Mouse (Mus musculus) kidney, adult 18-20 months (tissue): Measurements from ENCODE around the gene Nectin4.
"Not testable (repeated sequence)": the region's sequence is repeated elsewhere in the genome, so short reads cannot be mapped to it uniquely, and the experiment has no call there.

Experiments used
- DNase-seq: peaks from one replicate; pipeline ENCODE4 v3.0.0; 2021

Gene Nectin4

DNA sequence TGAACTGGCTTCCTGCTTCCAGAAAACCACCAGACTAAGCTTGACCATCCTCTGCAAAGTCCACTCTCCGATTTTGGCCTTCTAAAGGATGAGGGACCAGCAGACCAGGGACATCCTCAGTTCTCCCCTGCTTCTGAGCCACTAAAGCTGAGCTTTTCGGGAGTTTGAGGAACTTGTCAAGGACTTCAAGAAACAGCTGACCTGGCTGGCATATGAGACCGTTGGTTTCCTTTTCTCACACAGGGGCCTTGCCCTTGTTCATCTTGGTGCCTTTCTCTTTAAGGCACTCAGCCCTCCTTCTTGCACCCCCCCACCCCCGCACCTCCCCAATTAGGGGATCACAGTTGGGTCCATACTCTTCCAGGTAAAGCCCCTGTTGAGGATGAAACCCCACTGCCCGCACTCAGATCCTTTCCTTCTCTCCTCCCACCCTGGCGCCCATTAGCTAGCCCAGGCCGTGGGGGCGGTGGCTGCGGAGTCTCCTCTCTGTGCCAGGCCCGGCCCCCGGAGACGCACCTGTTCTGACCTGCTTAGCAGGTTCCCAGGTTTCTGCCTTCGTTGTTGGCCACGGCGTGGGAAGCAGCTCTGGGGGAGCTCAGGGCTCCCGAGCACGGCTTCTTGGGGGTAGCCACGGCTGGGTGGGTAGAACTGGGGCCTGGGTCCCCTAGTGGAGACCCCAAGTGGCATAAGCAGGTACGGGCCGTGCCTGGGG is at the start of gene Nectin4:
Gene Nectin4 (plus strand): TSS at position 255 of the 712 bp plus-strand sequence.
- peak; percentile 47 for DNase-seq

DNA sequence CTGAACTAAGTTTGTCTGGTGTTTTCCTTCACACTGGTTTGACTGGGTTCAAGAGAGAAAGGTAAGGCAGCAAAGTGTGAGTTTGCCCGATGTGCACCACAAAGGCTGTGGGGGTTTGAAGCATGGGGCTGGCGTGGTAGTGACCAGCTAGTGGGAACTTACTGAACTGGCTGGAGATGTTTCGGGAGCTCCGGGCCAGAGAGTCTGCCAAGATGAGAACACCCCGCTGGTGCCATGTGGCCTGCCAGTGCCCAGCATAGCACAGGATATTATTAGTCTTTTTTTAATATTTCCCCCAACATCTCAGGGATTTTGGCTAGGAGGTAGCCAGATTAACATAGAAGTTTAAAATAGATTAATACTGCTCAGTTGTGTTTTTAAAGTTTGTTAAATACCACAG is 49.7 kb upstream of the Nectin4 start:
- no peak for DNase-seq

DNA sequence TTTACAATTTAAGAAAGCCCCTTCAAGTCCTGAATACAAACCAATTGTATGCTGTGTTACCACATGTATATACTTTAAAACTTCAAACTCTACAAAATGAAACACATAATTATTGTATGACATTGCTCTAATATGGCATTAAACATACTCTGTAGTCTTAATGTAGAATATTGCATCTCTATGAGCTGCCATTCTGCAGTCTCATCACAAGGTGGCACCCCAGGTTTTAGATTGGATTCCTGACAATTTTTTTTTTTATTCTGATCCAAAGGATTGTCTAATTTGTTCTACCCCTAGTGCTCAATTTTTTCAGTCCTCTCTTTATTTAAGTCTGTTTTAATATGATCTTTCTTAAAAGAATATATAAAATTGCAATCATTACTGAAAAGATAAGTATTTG is 48.5 kb upstream of the Nectin4 start:
- DNase-seq = no peak

DNA sequence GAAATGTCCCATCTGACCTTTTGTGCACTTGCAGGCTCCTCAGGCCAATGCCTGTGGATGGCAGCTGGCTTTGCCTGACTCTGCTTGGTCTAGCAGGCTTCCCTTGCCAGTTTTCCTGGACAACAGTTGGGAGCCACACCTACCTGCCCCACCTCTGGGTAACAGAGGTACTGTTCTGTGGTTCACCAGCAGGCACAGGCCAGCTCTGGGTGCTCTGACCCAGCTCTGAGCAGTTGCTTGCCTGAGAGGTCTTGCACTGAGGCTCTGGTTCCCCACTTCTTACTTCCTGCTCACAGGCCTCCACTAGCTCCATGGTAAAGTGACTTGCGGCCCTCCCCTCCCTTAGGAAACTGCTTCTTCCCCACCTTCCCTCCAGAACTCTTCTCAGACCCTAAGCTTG is 47.9 kb upstream of the Nectin4 start:
- peak; percentile 46 for DNase-seq

DNA sequence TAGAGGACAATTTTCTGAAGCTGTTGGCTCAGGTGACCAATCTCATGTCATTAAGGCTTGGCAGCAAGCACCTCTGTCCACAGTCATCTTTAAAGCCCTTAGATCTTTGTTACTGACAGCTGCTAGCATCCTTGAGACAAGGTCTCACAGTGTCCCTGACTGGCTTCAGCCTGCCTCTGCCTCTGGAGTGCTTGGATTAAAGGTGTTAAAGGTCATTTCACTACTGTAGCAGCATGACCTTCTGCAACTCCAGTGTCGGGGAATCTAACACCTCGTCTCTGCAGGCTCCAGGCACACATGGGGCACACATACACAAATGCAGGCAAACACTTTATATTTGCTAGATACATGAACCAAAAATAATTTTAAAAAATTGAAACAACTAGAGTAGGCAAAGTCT is 44.3 kb upstream of the Nectin4 start:
- no peak for DNase-seq

DNA sequence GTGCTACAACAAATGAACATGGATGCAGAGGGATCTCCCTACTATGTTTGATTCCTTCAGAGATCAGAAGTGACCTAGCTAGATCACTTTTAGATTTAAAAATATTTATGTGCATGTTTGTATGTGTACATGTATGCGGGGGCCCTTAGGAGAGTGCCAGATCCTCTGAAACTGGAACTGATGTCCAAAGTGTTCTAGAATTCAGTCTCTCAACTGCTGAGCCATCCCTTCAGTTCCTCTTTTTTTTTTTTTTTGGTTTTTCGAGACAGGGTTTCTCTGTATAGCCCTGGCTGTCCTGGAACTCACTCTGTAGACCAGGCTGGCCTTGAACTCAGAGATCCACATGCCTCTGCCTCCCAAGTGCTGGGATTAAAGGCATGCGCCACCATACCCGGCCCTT is 43.3 kb upstream of the Nectin4 start:
- DNase-seq = not testable (repeated sequence)

DNA sequence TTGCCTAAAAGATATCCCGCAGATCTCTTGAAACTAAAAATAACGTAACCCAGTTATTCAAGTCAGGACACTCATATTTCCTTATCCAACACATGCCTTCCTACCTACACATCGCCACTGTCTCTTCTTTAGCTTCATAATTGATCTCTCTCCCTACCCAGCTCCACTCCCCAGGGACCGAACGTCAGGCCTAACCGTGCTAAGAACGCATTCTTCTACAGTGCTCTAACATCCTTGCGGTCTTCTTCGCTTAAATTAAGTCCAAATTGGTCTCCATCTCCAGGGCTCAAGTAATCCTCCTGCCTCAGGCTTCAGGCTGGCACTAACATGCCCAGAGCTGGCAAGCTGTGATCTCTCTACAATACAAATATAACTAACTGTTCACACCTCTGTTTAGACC is 41.7 kb upstream of the Nectin4 start:
- no peak for DNase-seq

DNA sequence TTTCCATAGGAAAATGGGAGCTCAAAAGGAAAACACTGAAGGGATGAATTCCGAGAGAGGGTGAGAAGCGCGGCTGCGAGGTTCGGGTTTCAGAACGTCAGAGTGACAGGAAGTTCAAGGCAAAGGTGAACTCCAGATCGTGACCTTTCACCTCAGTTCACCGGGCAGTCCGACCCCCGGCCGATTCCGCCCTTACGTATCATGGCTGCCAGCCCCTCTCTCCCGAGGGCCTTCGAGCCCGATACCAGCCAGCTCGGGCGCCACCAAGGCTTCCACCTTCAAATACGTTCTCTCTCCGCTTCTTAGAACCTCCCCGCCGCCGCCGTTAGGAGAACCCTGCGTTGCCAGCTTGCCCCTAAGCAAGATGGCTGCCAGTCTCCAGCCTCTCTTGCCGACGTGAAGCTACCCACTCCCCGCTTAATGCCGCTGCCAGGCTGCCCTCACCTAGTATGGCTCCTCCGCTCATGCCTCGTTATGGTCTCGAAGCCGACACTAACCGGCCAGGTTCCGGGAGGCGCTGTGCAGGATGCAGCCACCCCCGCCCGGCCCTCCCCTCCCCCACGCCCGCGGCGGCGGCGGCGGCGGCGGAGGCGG is 41.0 kb upstream of the Nectin4 start, which contains the start of gene Dedd:
Gene Dedd (plus strand): TSS at position 307 of the 594 bp plus-strand sequence.
- DNase-seq = peak; percentile 93

DNA sequence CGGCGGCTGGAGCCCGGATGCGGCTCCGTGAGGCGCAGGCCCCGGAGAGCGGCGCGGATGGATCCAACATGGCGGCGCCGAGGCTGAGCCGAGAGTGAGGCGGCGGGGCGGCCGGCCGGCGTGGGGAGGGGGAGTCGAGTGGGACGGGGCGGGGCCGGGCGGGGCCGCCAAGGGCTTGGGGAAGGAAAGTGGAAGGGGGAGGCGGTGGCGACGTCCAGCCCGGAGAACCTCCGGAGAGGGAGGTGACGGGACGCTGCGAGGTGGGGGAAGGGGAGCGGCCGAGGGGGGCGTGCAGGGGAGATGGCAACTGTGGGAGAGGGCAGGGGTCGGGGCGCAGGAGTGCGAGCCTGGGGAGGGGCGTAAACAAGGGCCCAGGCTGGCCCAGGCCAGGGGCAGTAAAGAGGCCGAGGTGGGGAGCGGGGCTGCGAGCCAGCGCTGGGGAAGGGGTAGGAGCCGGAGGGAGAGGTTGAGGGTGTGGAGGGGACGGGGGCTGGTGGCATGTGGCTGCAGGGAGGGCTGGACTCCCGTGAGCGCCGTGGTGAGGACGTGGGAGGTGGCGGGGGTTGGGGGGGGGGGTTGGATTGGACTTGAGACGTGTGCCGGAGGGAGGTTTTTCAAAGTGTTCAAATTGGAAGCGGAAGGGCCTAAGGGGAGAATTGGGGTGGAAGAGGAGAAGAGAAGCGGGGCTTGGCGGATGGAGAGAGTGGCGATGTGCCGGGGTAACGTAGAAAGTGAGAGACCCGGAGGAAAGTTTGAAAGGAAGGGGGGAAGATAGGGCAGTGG is 40.3 kb upstream of the Nectin4 start:
- peak; percentile 43 for DNase-seq

DNA sequence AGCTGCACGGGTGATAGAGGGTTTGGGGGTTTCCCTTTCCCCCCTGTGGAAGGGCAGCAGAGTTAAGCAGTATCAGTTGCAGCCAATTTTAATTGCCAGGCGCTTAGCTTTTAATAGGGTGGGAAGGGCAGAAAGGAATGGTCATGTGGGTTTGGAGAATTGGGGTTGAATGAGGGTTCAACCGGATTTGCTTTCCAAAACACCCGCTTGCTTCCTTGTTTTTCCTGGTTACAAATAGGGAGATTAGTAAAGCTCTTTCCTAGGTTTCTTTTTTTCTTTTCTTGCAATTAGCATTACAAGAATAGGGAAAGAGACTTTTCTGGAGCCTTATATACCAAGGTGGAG is 39.7 kb upstream of the Nectin4 start:
- DNase-seq = no peak

DNA sequence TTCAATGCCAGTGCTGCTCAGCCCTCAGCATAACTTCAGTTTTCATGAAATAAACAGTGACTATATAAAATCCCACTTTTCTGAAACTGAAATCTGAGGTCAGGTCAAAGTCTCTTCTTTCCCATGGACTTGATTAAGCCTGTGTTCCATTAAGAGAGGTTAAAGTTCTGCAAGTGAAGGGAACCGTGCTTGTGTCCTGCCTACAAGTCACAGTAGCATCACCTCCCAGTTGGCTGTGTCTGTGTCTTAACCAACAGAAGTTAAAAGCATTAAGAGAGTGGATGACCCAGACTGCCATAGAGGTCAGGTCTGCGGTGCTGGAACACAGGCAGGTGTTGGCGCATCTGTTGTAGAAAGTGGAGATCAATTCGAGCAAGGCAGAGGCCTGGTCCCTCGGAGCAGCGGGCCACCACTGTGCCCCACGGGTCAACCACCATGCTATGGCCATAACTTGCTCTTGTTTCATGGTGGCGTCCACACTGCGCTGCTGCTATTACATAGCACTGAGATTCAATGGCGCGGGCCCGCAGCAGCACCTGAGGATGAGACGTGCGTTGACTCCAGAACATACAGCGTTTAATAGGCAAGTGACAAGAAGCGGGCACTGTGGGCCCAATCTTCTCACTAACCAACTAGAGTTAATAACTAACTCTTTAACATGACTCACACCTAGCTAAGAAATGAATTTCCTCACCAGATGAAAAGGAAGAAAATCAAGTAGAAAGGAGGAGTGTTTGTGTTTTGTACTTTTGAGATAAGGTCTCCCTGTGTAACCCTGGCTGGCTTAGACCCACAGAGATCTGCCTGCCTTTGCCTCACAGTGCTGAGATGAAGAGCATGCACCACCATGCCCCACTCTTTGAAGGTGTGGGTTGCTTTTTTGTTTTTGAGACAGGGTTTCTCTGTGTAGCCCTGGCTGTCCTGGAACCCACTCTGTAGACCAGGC is 27.4 kb upstream of the Nectin4 start:
- peak; percentile 40 for DNase-seq

DNA sequence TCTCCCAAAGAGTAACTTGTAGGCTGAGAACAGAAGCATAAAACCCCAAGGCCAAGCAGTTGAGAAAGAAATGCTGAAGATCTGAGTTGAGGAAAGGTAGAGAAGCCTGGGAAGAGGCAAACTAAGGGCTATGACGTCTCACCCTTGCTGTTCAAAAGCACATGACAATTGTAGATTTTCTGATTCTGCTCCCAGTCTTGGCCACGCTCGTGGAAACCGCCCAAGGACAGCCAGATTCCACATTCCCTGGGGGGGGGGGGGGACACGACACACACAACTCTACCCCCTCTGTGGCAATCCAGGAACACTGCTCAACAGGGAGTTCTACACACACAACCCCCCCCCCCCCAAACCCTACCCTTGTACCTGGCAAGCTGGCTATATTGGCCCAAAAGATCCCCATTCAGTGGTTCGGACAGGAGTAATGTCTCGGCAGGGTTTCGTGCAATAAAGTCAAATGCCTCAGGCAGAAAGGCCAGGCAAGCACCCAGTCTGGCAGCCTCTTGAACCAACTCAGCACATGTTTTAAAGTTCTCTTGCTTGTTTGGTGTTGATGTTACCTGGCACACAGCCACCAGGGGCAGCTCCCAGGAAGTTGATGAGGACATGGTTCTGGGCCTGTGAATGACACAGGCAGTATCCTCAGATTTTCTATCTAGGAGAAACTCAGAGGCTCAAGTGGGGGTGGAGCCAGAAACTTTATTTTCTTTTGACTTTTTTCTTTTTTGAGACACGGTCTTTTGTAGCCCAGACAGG is 25.8 kb upstream of the Nectin4 start:
- DNase-seq = peak; percentile 76

DNA sequence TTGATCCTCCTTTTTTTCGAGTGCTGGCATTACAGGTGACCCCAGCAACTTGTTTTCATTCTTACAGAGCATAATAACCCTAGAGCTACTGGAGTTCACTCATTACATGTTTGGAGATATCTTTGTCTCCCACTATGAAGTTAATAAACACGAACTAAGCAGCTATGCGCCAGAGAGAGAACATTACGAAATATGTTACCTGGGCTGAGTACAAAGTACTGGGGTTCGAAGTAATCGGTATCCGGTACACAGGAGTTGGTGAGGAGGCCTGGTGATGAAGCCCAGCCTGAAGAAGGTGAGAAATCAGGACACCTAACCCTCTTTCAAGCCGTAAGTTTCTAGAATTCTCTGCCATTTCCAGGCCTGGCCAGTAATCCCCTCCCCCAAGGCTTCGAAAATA is 25.2 kb upstream of the Nectin4 start:
- peak; percentile 29 for DNase-seq

DNA sequence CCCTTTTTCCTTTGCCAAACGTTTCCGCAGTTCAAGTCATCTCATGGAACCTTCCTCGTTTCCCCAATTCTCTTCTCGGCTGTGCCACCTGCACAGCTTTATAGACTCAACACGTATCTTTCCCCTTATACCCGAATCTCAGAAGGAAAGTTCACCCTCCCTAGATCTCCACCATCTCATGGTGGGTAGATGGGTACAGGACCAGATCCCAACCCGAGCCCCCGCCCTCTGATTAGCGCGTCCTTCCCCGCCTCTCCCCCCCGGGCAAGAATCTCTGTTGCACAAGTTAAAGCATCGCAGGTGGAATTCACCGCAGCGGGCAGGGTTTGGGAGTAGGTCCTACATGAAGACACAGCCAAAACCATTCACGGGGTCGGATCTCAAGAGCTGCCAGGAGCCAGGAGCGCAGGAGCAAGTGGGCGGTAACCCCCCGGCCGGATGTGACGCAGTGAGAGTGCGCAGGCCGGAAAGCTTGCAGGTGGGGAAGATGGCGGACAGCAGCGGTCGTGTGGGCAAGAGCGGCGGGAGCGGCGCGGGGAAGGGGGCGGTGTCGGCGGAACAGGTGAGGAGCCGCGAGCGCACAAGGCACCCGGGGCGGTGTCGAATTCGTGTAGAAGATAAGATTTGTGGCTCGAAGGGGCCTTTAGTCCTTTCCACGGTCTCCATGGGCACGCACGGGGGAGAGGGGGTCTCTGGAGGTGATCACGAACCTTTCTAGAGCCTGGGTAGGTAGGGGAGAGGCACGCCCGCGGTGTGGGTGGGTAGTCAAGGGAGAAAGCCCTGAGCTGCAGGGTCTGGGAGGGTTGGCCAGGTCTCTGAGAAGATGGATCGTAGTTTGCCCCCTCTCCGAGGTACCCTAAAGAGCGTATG is 24.4 kb upstream of the Nectin4 start, which contains the start of the genes Nit1 and Pfdn2:
Gene Nit1 (minus strand): TSS at position 422 of the 870 bp plus-strand sequence.
Gene Pfdn2 (plus strand): TSS at position 446 of the 870 bp plus-strand sequence.
- DNase-seq = peak; percentile 91

DNA sequence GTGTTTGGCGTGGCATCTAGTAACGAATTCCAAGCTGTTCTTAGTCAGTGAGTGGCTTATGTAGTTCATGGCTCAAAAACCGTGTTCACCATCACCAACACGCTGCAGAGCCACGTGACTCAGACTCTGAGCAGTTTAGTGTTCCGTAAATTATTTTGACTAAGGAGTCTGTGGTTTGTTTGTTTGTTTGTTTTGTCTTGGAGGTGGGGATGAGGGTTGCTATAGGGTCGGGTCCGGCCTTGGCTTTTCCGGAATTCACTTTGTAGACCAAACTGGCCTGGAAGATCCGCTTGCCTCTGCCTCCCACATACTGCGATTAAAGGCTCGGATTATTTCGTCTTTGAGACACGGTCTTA is 23.8 kb upstream of the Nectin4 start:
- peak; percentile 29 for DNase-seq

DNA sequence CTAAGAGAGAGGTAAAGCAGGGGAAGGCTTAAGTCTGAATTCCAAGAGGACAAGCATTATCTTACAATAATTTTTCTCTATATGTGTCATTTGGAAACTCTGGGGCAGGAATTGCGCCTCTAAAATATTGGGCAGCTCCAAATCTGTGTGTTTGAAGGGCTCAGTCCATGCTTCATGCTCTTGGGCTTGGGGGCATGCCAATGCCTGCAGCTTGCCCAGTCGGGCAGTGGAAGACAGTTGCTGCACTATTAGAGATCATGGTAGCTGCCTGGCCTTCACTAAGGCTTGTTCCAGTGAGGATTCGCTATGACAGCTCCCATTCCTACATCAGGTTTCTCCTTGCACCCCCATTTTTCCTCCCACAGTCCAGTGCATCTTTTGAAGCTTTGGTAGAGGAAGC is 21.2 kb upstream of the Nectin4 start:
- no peak for DNase-seq

DNA sequence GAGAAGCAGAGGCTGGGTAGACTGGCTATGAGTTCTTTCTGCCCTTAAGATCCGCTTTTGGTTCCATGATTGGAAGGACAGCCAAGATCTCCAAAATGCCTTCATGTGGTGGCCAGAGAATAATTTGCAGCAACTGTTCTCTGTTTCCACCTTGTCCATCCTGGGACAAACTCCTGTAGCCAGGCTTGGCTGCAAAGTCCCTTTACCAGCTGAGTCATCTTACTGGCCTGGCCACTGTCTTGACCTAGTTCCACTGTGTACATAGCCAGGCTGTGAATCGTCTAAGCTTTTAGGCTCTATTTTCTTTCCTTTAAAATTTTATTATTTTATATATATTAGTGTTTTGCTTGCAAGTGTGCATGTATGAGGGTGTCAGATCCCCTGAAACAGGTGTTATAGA is 20.7 kb upstream of the Nectin4 start:
- DNase-seq = no peak

DNA sequence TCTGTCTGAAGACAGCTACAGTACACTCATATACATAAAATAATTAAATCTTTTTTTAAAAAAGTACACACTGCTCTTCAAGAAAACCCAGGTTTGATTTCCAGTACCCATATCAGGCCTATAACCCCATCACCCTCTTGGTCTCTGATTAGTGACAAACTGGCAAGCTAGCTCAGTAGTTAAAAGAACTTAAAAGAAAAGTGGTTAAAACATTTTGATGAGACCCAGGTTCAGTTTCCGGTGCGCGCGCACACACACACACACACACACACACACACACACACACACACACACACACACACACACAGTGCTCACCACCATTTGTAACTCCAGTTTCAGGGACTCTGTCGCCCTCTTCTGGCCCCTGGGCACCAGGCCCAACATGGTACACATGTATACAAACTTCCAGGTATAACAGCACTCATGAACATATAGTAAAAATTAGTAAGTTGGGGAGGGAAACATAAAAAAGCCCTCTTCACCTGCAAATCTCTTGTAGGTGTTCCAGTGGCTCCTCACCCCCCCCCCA is 14.0 kb upstream of the Nectin4 start:
- no peak for DNase-seq

DNA sequence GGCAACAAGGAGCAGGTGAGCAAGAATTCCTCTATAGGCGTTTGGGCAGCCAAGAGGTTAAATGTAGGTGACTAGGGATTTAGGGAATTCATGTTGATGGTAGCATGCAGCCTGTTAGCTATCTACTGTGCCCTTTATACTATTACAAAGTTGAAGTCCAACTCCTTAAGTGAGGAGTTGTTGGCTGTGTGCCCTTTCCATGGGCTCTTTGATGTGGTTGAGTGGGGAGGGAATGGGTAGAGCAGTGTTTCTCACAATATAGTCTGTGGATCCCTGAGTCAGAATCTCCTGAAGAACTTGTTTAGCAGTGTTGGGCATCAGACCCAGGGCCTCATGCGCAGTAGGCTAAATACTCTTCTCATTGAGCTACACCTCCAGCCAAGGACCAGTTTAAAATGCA is 13.1 kb upstream of the Nectin4 start:
- no peak for DNase-seq

DNA sequence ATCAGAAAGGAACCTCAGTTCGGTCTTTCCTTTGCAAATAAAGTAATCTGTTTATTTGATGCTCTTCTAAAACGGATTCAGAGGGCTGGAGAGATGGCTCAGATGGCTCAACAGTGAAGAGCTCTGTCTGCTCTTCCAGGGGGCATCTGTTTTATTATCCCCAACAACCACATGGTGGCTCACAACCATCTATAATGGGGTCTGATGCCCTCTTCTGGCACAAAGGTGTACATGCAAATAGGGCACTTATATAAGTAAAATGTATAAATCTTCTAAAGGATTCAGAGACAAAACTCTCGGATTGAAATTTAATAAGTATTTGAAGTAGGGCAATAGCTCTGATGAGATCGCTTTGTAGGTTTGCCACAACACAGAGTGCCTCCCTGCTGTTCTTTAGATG is 11.5 kb upstream of the Nectin4 start:
- no peak for DNase-seq

DNA sequence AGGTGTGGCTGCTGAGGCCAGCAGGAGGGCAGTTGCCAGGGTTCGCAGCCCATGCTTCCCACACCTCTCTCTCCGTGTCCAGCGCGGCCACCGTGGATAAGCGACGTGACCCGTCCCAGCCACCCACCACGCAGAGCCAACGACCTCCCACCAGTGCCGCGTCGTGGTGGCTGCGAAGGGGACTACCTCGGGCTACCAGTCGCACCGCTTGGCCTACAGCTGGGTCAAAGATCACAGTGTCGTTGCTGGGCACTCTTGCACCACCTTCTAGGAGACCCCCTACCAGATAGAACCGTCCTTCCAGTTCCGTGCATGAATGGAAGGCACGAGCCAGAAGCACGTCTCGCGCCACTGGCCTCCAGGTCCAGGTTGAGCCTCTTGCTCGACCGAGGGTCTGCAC is 9.6 kb upstream of the Nectin4 start:
- DNase-seq = peak; percentile 22
